Mouse (Mus musculus): Measurements from ENCODE around the gene Rbbp5.

- no peak for TF ChIP-seq CTCF (IDR thresholded peaks at IDR 0.05; ENCODE audit: borderline replicate concordance, insufficient read depth, low read length)
- no peak for TF ChIP-seq POLR2A (IDR thresholded peaks at IDR 0.05; ENCODE audit: low read depth, low read length)
Observed at GRCm38 (mm10) chr1:132530631-132531191, 53.5 kb downstream of the Rbbp5 start.
